Mouse (Mus musculus) Muller cell, postnatal 12 days (primary cell): ENCODE results near the gene Gys1.
A peak's percentile ranks its signal among the peaks of the same experiment; 100 is the strongest.
"Not testable (repeated sequence)": the region's sequence is repeated elsewhere in the genome, so short reads cannot be mapped to it uniquely, and the experiment has no call there.

Experiments
- DNase-seq: peaks from one replicate; pipeline ENCODE4 v3.0.0-alpha.2; 2015; ENCODE audit errors: inconsistent ontology term

Gene Gys1

GRCm38 (mm10) chr7:45434203-45435015 lies at the start of gene Gys1:
Gene Gys1, plus strand, starts transcription at chr7:45434844.
- peak; percentile 100 for DNase-seq

- no peak for DNase-seq
Measured at GRCm38 (mm10) chr7:45386077-45386476, 48.6 kb upstream of the Gys1 start.

GRCm38 (mm10) chr7:45395129-45395541 lies 39.5 kb upstream of the Gys1 start:
- no peak for DNase-seq

- DNase-seq = peak; percentile 99
Measured at GRCm38 (mm10) chr7:45395578-45396336, 38.9 kb upstream of the Gys1 start, which contains the start of gene Snrnp70. Gene Snrnp70, minus strand, starts transcription at chr7:45395742.

- DNase-seq = not testable (repeated sequence)
Measured at GRCm38 (mm10) chr7:45396337-45396775, 38.3 kb upstream of the Gys1 start.

GRCm38 (mm10) chr7:45396787-45397186 lies 37.9 kb upstream of the Gys1 start:
- DNase-seq = no peak

- no peak for DNase-seq
Measured at GRCm38 (mm10) chr7:45401521-45402085, 33.0 kb upstream of the Gys1 start.

GRCm38 (mm10) chr7:45403532-45404261 lies 30.9 kb upstream of the Gys1 start:
- peak; percentile 19 for DNase-seq

GRCm38 (mm10) chr7:45405091-45406075 lies 29.3 kb upstream of the Gys1 start, which contains the start of gene Kcna7:
Gene Kcna7, plus strand, starts transcription at chr7:45405653.
- peak; percentile 48 for DNase-seq

- DNase-seq = peak; percentile 9
Measured at GRCm38 (mm10) chr7:45406157-45407156, 28.2 kb upstream of the Gys1 start.

- DNase-seq = no peak
Measured at GRCm38 (mm10) chr7:45407836-45408235, 26.8 kb upstream of the Gys1 start.

GRCm38 (mm10) chr7:45408351-45408750 lies 26.3 kb upstream of the Gys1 start:
- DNase-seq = no peak

- no peak for DNase-seq
Measured at GRCm38 (mm10) chr7:45408949-45409348, 25.7 kb upstream of the Gys1 start.

GRCm38 (mm10) chr7:45409497-45410163 lies 25.0 kb upstream of the Gys1 start:
- no peak for DNase-seq

- no peak for DNase-seq
Measured at GRCm38 (mm10) chr7:45412421-45412820, 22.2 kb upstream of the Gys1 start.

GRCm38 (mm10) chr7:45413113-45413863 lies 21.4 kb upstream of the Gys1 start, which contains the start of gene Ntf5:
Gene Ntf5, plus strand, starts transcription at chr7:45413695.
- DNase-seq = peak; percentile 49

GRCm38 (mm10) chr7:45413864-45414739 lies 20.5 kb upstream of the Gys1 start:
- peak; percentile 15 for DNase-seq
